Mouse (Mus musculus): ENCODE measurements at regions not wholly inside any gene's neighbourhood (a gene's known extent, or its start where the extent isn't known, plus 50 kb on each side); places are given as distances from the start of the nearest gene placed in this dataset.

- H3K4me3 ChIP-seq (replicated peaks; ENCODE audit: extremely low read depth, low read depth, low read length): no peak overlapping the region
- WGBS: 83% methylated on average over 4 of the region's 4 CpGs
- H3K4me1 ChIP-seq (ENCODE audit: control insufficient read depth, insufficient read depth, low read length): no peaks in the 10 kb centered on the region
- no peak for DNase-seq
- no peak for TF ChIP-seq CTCF (IDR thresholded peaks at IDR 0.05; ENCODE audit: insufficient read depth, low read length)
- TF ChIP-seq POLR2A (IDR thresholded peaks at IDR 0.05; ENCODE audit: borderline replicate concordance, extremely low read depth, low read depth, low read length): no peak
Observed at GRCm38 (mm10) chr10:9047341-9047740, 161.5 kb upstream of the Sash1 start.

- no peaks in the 10 kb centered on the region for H3K4me1 ChIP-seq (ENCODE audit: control insufficient read depth, insufficient read depth, low read length)
- DNase-seq: no peak
- H3K4me3 ChIP-seq (replicated peaks; ENCODE audit: extremely low read depth, low read depth, low read length): no peak overlapping the region
- TF ChIP-seq CTCF (IDR thresholded peaks at IDR 0.05; ENCODE audit: insufficient read depth, low read length): no peak
- TF ChIP-seq POLR2A (IDR thresholded peaks at IDR 0.05; ENCODE audit: borderline replicate concordance, extremely low read depth, low read depth, low read length): no peak
- 90% methylated on average over 9 of the region's 9 CpGs for WGBS
Observed at GRCm38 (mm10) chr10:9044746-9045370, 159.0 kb upstream of the Sash1 start.

- 100% methylated on average over 1 of the region's 1 CpGs for WGBS
- TF ChIP-seq POLR2A (IDR thresholded peaks at IDR 0.05; ENCODE audit: borderline replicate concordance, extremely low read depth, low read depth, low read length): no peak
- no peak for TF ChIP-seq CTCF (IDR thresholded peaks at IDR 0.05; ENCODE audit: insufficient read depth, low read length)
- Histone ChIP-seq H3K4me3 (replicated peaks; ENCODE audit: extremely low read depth, low read depth, low read length) (no peak overlapping the region), H3K4me1 (ENCODE audit: control insufficient read depth, insufficient read depth, low read length) (no peaks in the 10 kb centered on the region)
- no peak for DNase-seq
Observed at GRCm38 (mm10) chr10:9043507-9043906, 157.6 kb upstream of the Sash1 start.

GRCm38 (mm10) chr10:9030486-9030885 lies 144.6 kb upstream of the Sash1 start:
- H3K4me3 ChIP-seq (replicated peaks; ENCODE audit: extremely low read depth, low read depth, low read length): no peak overlapping the region
- no peak for TF ChIP-seq POLR2A (IDR thresholded peaks at IDR 0.05; ENCODE audit: borderline replicate concordance, extremely low read depth, low read depth, low read length)
- no peak for TF ChIP-seq CTCF (IDR thresholded peaks at IDR 0.05; ENCODE audit: insufficient read depth, low read length)
- WGBS: 64% methylated on average over 6 of the region's 6 CpGs
- DNase-seq: no peak
- no peaks in the 10 kb centered on the region for H3K4me1 ChIP-seq (ENCODE audit: control insufficient read depth, insufficient read depth, low read length)

GRCm38 (mm10) chr10:9029506-9029905 lies 143.6 kb upstream of the Sash1 start:
- DNase-seq: no peak
- Histone ChIP-seq H3K4me1 (ENCODE audit: control insufficient read depth, insufficient read depth, low read length) (no peaks in the 10 kb centered on the region), H3K4me3 (replicated peaks; ENCODE audit: extremely low read depth, low read depth, low read length) (no peak overlapping the region)
- WGBS: 69% methylated on average over 6 of the region's 6 CpGs
- TF ChIP-seq POLR2A (IDR thresholded peaks at IDR 0.05; ENCODE audit: borderline replicate concordance, extremely low read depth, low read depth, low read length) (no peak), CTCF (IDR thresholded peaks at IDR 0.05; ENCODE audit: insufficient read depth, low read length) (no peak)

GRCm38 (mm10) chr10:9027070-9027807 lies 141.4 kb upstream of the Sash1 start:
- no peak for TF ChIP-seq CTCF (IDR thresholded peaks at IDR 0.05; ENCODE audit: insufficient read depth, low read length)
- TF ChIP-seq POLR2A (IDR thresholded peaks at IDR 0.05; ENCODE audit: borderline replicate concordance, extremely low read depth, low read depth, low read length): no peak
- 58% methylated on average over 12 of the region's 12 CpGs for WGBS
- DNase-seq: no peak
- Histone ChIP-seq H3K4me1 (ENCODE audit: control insufficient read depth, insufficient read depth, low read length) (no peaks in the 10 kb centered on the region), H3K4me3 (replicated peaks; ENCODE audit: extremely low read depth, low read depth, low read length) (no peak overlapping the region)

- WGBS: 67% methylated on average over 11 of the region's 11 CpGs
- H3K4me3 ChIP-seq (replicated peaks; ENCODE audit: extremely low read depth, low read depth, low read length): no peak overlapping the region
- no peaks in the 10 kb centered on the region for H3K4me1 ChIP-seq (ENCODE audit: control insufficient read depth, insufficient read depth, low read length)
- no peak for DNase-seq
- TF ChIP-seq POLR2A (IDR thresholded peaks at IDR 0.05; ENCODE audit: borderline replicate concordance, extremely low read depth, low read depth, low read length): no peak
- TF ChIP-seq CTCF (IDR thresholded peaks at IDR 0.05; ENCODE audit: insufficient read depth, low read length): no peak
Observed at GRCm38 (mm10) chr10:9014810-9015505, 129.1 kb upstream of the Sash1 start.

- TF ChIP-seq POLR2A (IDR thresholded peaks at IDR 0.05; ENCODE audit: borderline replicate concordance, extremely low read depth, low read depth, low read length): no peak
- no peak for TF ChIP-seq CTCF (IDR thresholded peaks at IDR 0.05; ENCODE audit: insufficient read depth, low read length)
- WGBS: 75% methylated on average over 3 of the region's 3 CpGs
Observed at GRCm38 (mm10) chr10:9013549-9013925, 127.7 kb upstream of the Sash1 start.

GRCm38 (mm10) chr10:9012829-9013548 lies 127.1 kb upstream of the Sash1 start:
- Histone ChIP-seq H3K4me1 (ENCODE audit: control insufficient read depth, insufficient read depth, low read length) (no peaks in the 10 kb centered on the region), H3K4me3 (replicated peaks; ENCODE audit: extremely low read depth, low read depth, low read length) (no peak overlapping the region)
- WGBS: 39% methylated on average over 5 of the region's 5 CpGs
- TF ChIP-seq POLR2A (IDR thresholded peaks at IDR 0.05; ENCODE audit: borderline replicate concordance, extremely low read depth, low read depth, low read length): no peak
- peak; percentile 92 for TF ChIP-seq CTCF (IDR thresholded peaks at IDR 0.05; ENCODE audit: insufficient read depth, low read length)
- DNase-seq: peak; percentile 72

More at GRCm38 (mm10) chr10:9013549-9013925, 127.7 kb upstream of the Sash1 start:
- no peak for DNase-seq
- H3K4me3 ChIP-seq (replicated peaks; ENCODE audit: extremely low read depth, low read depth, low read length): no peak overlapping the region
- H3K4me1 ChIP-seq (ENCODE audit: control insufficient read depth, insufficient read depth, low read length): no peaks in the 10 kb centered on the region
